Mouse (Mus musculus): ENCODE results near the gene Pla1a. TPM values are rescaled to one million over a fixed set of nuclear protein-coding genes. Genes with fewer than 3 reads are reported as not detected.

Gene Pla1a
- polyA plus RNA-seq, 1 experiment from 2014 or later = 0.38 TPM

GRCm38 (mm10) chr16:38390322-38390721, 42.6 kb downstream of the Pla1a start:
- DNase-seq = no peak
- Histone ChIP-seq H3K4me3 (replicated peaks; ENCODE audit: low read depth, low read length) (no peak overlapping the region), H3K27me3 (ENCODE audit: control insufficient read depth, insufficient read depth, low read length) (no peaks in the 10 kb centered on the region), H3K9me3 (ENCODE audit: control insufficient read depth, low read length) (no peaks in the 10 kb centered on the region), H3K27ac (replicated peaks; ENCODE audit: low read depth, low read length) (no peak overlapping the region), H3K36me3 (ENCODE audit: control insufficient read depth, insufficient read depth, low read length) (no peaks in the 10 kb centered on the region), H3K4me2 (ENCODE audit: low read length) (no peak overlapping the region), H3K9ac (replicated peaks; ENCODE audit: low read length) (no peak overlapping the region), H3K4me1 (ENCODE audit: control insufficient read depth, insufficient read depth, low read length) (no peaks in the 10 kb centered on the region)
- 88% methylated on average over 7 of the region's 7 CpGs for WGBS
- ATAC-seq (ENCODE audit: low FRiP score, low TSS enrichment) = no peak

- no peak for DNase-seq
- 83% methylated on average over 8 of the region's 8 CpGs for WGBS
- no peak for ATAC-seq (ENCODE audit: low FRiP score, low TSS enrichment)
- Histone ChIP-seq H3K9ac (replicated peaks; ENCODE audit: low read length) (no peak overlapping the region), H3K27ac (replicated peaks; ENCODE audit: low read depth, low read length) (no peak overlapping the region), H3K9me3 (ENCODE audit: control insufficient read depth, low read length) (no peaks in the 10 kb centered on the region), H3K4me3 (replicated peaks; ENCODE audit: low read depth, low read length) (no peak overlapping the region), H3K27me3 (ENCODE audit: control insufficient read depth, insufficient read depth, low read length) (no peaks in the 10 kb centered on the region), H3K4me2 (ENCODE audit: low read length) (no peak overlapping the region), H3K36me3 (ENCODE audit: control insufficient read depth, insufficient read depth, low read length) (no peaks in the 10 kb centered on the region), H3K4me1 (ENCODE audit: control insufficient read depth, insufficient read depth, low read length) (no peaks in the 10 kb centered on the region)
Observed at GRCm38 (mm10) chr16:38389284-38389893, 43.6 kb downstream of the Pla1a start.

- 79% methylated on average over 6 of the region's 6 CpGs for WGBS
- H3K36me3 ChIP-seq (ENCODE audit: control insufficient read depth, insufficient read depth, low read length) = no peaks in the 10 kb centered on the region
- H3K4me1 ChIP-seq (ENCODE audit: control insufficient read depth, insufficient read depth, low read length) = no peaks in the 10 kb centered on the region
- H3K4me2 ChIP-seq (ENCODE audit: low read length) = no peak overlapping the region
- no peaks in the 10 kb centered on the region for H3K27me3 ChIP-seq (ENCODE audit: control insufficient read depth, insufficient read depth, low read length)
- no peak overlapping the region for H3K27ac ChIP-seq (replicated peaks; ENCODE audit: low read depth, low read length)
- no peak overlapping the region for H3K4me3 ChIP-seq (replicated peaks; ENCODE audit: low read depth, low read length)
- H3K9me3 ChIP-seq (ENCODE audit: control insufficient read depth, low read length) = no peaks in the 10 kb centered on the region
- DNase-seq (no peak), ATAC-seq (ENCODE audit: low FRiP score, low TSS enrichment) (no peak)
- H3K9ac ChIP-seq (replicated peaks; ENCODE audit: low read length) = no peak overlapping the region
Observed at GRCm38 (mm10) chr16:38388757-38389156, 44.2 kb downstream of the Pla1a start.

GRCm38 (mm10) chr16:38387389-38387788, 45.6 kb downstream of the Pla1a start:
- H3K4me2 ChIP-seq (ENCODE audit: low read length) = no peak overlapping the region
- 88% methylated on average over 6 of the region's 6 CpGs for WGBS

GRCm38 (mm10) chr16:38385700-38386099, 47.2 kb downstream of the Pla1a start:
- Histone ChIP-seq H3K27me3 (ENCODE audit: control insufficient read depth, insufficient read depth, low read length) (no peaks in the 10 kb centered on the region), H3K36me3 (ENCODE audit: control insufficient read depth, insufficient read depth, low read length) (no peaks in the 10 kb centered on the region), H3K9me3 (ENCODE audit: control insufficient read depth, low read length) (no peaks in the 10 kb centered on the region), H3K9ac (replicated peaks; ENCODE audit: low read length) (no peak overlapping the region), H3K27ac (replicated peaks; ENCODE audit: low read depth, low read length) (no peak overlapping the region), H3K4me2 (ENCODE audit: low read length) (no peak overlapping the region), H3K4me3 (replicated peaks; ENCODE audit: low read depth, low read length) (no peak overlapping the region), H3K4me1 (ENCODE audit: control insufficient read depth, insufficient read depth, low read length) (no peaks in the 10 kb centered on the region)
- ATAC-seq (ENCODE audit: low FRiP score, low TSS enrichment) = no peak
- WGBS = 95% methylated on average over 4 of the region's 4 CpGs
- no peak for DNase-seq

More at GRCm38 (mm10) chr16:38387389-38387788, 45.6 kb downstream of the Pla1a start:
- Histone ChIP-seq H3K9ac (replicated peaks; ENCODE audit: low read length) (no peak overlapping the region), H3K4me3 (replicated peaks; ENCODE audit: low read depth, low read length) (no peak overlapping the region), H3K9me3 (ENCODE audit: control insufficient read depth, low read length) (no peaks in the 10 kb centered on the region), H3K27ac (replicated peaks; ENCODE audit: low read depth, low read length) (no peak overlapping the region), H3K4me1 (ENCODE audit: control insufficient read depth, insufficient read depth, low read length) (no peaks in the 10 kb centered on the region), H3K36me3 (ENCODE audit: control insufficient read depth, insufficient read depth, low read length) (no peaks in the 10 kb centered on the region), H3K27me3 (ENCODE audit: control insufficient read depth, insufficient read depth, low read length) (no peaks in the 10 kb centered on the region)
- DNase-seq (no peak), ATAC-seq (ENCODE audit: low FRiP score, low TSS enrichment) (no peak)

GRCm38 (mm10) chr16:38385184-38385634, 47.7 kb downstream of the Pla1a start:
- H3K4me1 ChIP-seq (ENCODE audit: control insufficient read depth, insufficient read depth, low read length) = no peaks in the 10 kb centered on the region
- ATAC-seq (ENCODE audit: low FRiP score, low TSS enrichment) = no peak
- no peak overlapping the region for H3K9ac ChIP-seq (replicated peaks; ENCODE audit: low read length)
- H3K9me3 ChIP-seq (ENCODE audit: control insufficient read depth, low read length) = no peaks in the 10 kb centered on the region
- H3K27me3 ChIP-seq (ENCODE audit: control insufficient read depth, insufficient read depth, low read length) = no peaks in the 10 kb centered on the region
- no peak overlapping the region for H3K4me3 ChIP-seq (replicated peaks; ENCODE audit: low read depth, low read length)
- no peak for DNase-seq
- WGBS = 87% methylated on average over 6 of the region's 6 CpGs
- H3K27ac ChIP-seq (replicated peaks; ENCODE audit: low read depth, low read length) = no peak overlapping the region
- no peaks in the 10 kb centered on the region for H3K36me3 ChIP-seq (ENCODE audit: control insufficient read depth, insufficient read depth, low read length)
- H3K4me2 ChIP-seq (ENCODE audit: low read length) = no peak overlapping the region

GRCm38 (mm10) chr16:38383683-38384082, 49.3 kb downstream of the Pla1a start:
- Histone ChIP-seq H3K4me1 (ENCODE audit: control insufficient read depth, insufficient read depth, low read length) (no peaks in the 10 kb centered on the region), H3K4me2 (ENCODE audit: low read length) (no peak overlapping the region), H3K36me3 (ENCODE audit: control insufficient read depth, insufficient read depth, low read length) (no peaks in the 10 kb centered on the region), H3K9ac (replicated peaks; ENCODE audit: low read length) (no peak overlapping the region), H3K9me3 (ENCODE audit: control insufficient read depth, low read length) (no peaks in the 10 kb centered on the region), H3K27me3 (ENCODE audit: control insufficient read depth, insufficient read depth, low read length) (no peaks in the 10 kb centered on the region), H3K4me3 (replicated peaks; ENCODE audit: low read depth, low read length) (no peak overlapping the region), H3K27ac (replicated peaks; ENCODE audit: low read depth, low read length) (no peak overlapping the region)
- no peak for ATAC-seq (ENCODE audit: low FRiP score, low TSS enrichment)
- 80% methylated on average over 2 of the region's 2 CpGs for WGBS
- no peak for DNase-seq

- Histone ChIP-seq H3K4me3 (replicated peaks; ENCODE audit: low read depth, low read length) (no peak overlapping the region), H3K27me3 (ENCODE audit: control insufficient read depth, insufficient read depth, low read length) (no peaks in the 10 kb centered on the region), H3K27ac (replicated peaks; ENCODE audit: low read depth, low read length) (no peak overlapping the region), H3K36me3 (ENCODE audit: control insufficient read depth, insufficient read depth, low read length) (no peaks in the 10 kb centered on the region), H3K4me2 (ENCODE audit: low read length) (no peak overlapping the region), H3K9me3 (ENCODE audit: control insufficient read depth, low read length) (no peaks in the 10 kb centered on the region), H3K4me1 (ENCODE audit: control insufficient read depth, insufficient read depth, low read length) (peaks cover 8% of the 10 kb centered on the region; the same call in 1 of the 2 replicates), H3K9ac (replicated peaks; ENCODE audit: low read length) (no peak overlapping the region)
- ATAC-seq (ENCODE audit: low FRiP score, low TSS enrichment) (no peak), DNase-seq (no peak)
- WGBS = 93% methylated on average over 3 of the region's 3 CpGs
Observed at GRCm38 (mm10) chr16:38379926-38380325, 53.0 kb downstream of the Pla1a start.

GRCm38 (mm10) chr16:38379493-38379892, 53.5 kb downstream of the Pla1a start:
- ATAC-seq (ENCODE audit: low FRiP score, low TSS enrichment) (no peak), DNase-seq (no peak)
- no peaks in the 10 kb centered on the region for H3K27me3 ChIP-seq (ENCODE audit: control insufficient read depth, insufficient read depth, low read length)
- H3K27ac ChIP-seq (replicated peaks; ENCODE audit: low read depth, low read length) = no peak overlapping the region
- peaks cover 8% of the 10 kb centered on the region; the same call in 1 of the 2 replicates for H3K4me1 ChIP-seq (ENCODE audit: control insufficient read depth, insufficient read depth, low read length)
- no peaks in the 10 kb centered on the region for H3K36me3 ChIP-seq (ENCODE audit: control insufficient read depth, insufficient read depth, low read length)
- no peak overlapping the region for H3K4me3 ChIP-seq (replicated peaks; ENCODE audit: low read depth, low read length)
- no peaks in the 10 kb centered on the region for H3K9me3 ChIP-seq (ENCODE audit: control insufficient read depth, low read length)
- H3K4me2 ChIP-seq (ENCODE audit: low read length) = no peak overlapping the region
- H3K9ac ChIP-seq (replicated peaks; ENCODE audit: low read length) = no peak overlapping the region
- WGBS = 54% methylated on average over 3 of the region's 3 CpGs

Measured in midbrain, embryonic 14.5 days (tissue).